Mouse (Mus musculus) embryo, embryonic 9.5 days (tissue): ENCODE results near the gene Ywhah.

Experiments used
- DNase-seq: peaks from one replicate; pipeline ENCODE4 v3.0.0-alpha.2; 2017; ENCODE audit errors: extremely low spot score

Ywhah gene

GRCm38 (mm10) chr5:33052849-33053582, 34.4 kb downstream of the Ywhah start:
- DNase-seq, result no peak

GRCm38 (mm10) chr5:33056126-33056765, 37.6 kb downstream of the Ywhah start:
- DNase-seq, result no peak

- DNase-seq, result no peak
Measured at GRCm38 (mm10) chr5:33070071-33070470, 51.5 kb downstream of the Ywhah start.

- no peak for DNase-seq
Measured at GRCm38 (mm10) chr5:33076490-33077191, 58.0 kb downstream of the Ywhah start.
